Mouse (Mus musculus) testis, adult 2 months (tissue): ENCODE results near the gene Lypla2.

Experiments used
- CTCF ChIP-seq: fragments of 200-500 bp; IDR thresholded peaks from 2 replicates; pipeline ENCODE4 v1.5.1; 2012; ENCODE audit warnings: low read depth, mild to moderate bottlenecking, inconsistent platforms, low read length, moderate library complexity; ENCODE audit not compliant: control insufficient read depth, insufficient read depth, insufficient replicate concordance
- POLR2A ChIP-seq: fragments of 200-500 bp; IDR thresholded peaks from 2 replicates; pipeline ENCODE4 v1.6.1; 2012; ENCODE audit warnings: low read depth, mild to moderate bottlenecking, inconsistent platforms, low read length, moderate library complexity; ENCODE audit not compliant: control insufficient read depth

DNA sequence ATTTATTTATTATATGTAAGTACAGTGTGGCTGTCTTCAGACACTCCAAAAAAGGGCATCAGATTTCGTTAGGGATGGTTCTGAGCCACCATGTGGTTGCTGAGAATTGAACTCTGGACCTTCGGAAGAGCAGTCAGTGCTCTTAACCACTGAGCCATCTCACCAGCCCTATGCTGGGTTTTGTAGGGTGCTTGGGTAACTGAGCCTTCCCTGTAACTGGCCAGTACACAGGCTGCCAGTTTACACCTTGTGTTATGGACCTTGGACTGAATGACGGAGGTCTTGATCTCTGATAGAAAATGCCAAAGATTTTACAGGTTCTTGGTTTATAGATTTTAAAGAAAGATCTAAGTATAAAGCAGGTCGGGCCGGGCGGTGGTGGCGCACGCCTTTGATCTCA, 42.2 kb downstream of the Lypla2 start:
- TF ChIP-seq CTCF (no peak), POLR2A (no peak)
